21 mouse cellular contexts compared by ENCODE assay signal in genomic region chr11:119420426-119420825, GRCm38 (mm10). TPM values are rescaled to one million over a fixed set of nuclear protein-coding genes. Genes with fewer than 3 reads are reported as not detected.
DNase-seq lines count a peak whose midpoint lies in the region; ATAC-seq and TF ChIP-seq lines count a peak whose summit lies in the region.
"Had no signal": no experiment of that assay in that cellular context is flagged by ENCODE, and none has a peak within 500 bp of the region (broad histone marks: within the 10 kb centered on the region; RNA-seq: fewer than 3 reads in every experiment).

No protein-coding gene starts in this region.

- WGBS in lung, embryonic 14.5 days: 66% methylated on average over 5 of the region's 5 CpGs
- WGBS in limb, embryonic 10.5 days: 89% methylated on average over 5 of the region's 5 CpGs
- 84% methylated on average over 5 of the region's 5 CpGs for WGBS in liver, embryonic 12.5 days (ENCODE audit: insufficient replicate concordance)

- no peak for ATAC-seq in lung, embryonic 14.5 days (ENCODE audit: insufficient read depth)
- no peak for ATAC-seq in liver, embryonic 12.5 days
- ATAC-seq: intestine, embryonic 16.5 days had no signal

- H3K9ac ChIP-seq in lung, embryonic 14.5 days: no peak overlapping the region
- H3K9ac ChIP-seq in liver, embryonic 12.5 days: no peak overlapping the region
- H3K9ac ChIP-seq: embryonic facial prominence, embryonic 15.5 days; hindbrain, embryonic 15.5 days; liver, embryonic 13.5 days had no signal

- peak; percentile 17 for DNase-seq in lung, embryonic 14.5 days
- no peak for DNase-seq in lung, adult 18-20 months
- DNase-seq in ZHBTc4 (ENCODE audit: low read depth, low spot score): peak; percentile 28
- DNase-seq in limb, embryonic 10.5 days (ENCODE audit: low spot score): no peak
- peak; percentile 57 for DNase-seq in thymus, postnatal 14 days
- no peak for DNase-seq in adrenal gland, adult (ENCODE audit: inconsistent age in 2 of 2, low spot score in 1 of 2)
- DNase-seq in right cerebral cortex, adult 18-20 months: no peak
- DNase-seq: adrenal gland, adult 8-10 months; B cell, adult 2 months; cerebellum, adult 8-10 months; gastrocnemius, adult 2 months; kidney, postnatal 4 days; left cerebral cortex, postnatal 4 days; liver, embryonic 13.5 days; lung, postnatal 4 days; right cerebral cortex, postnatal 4 days had no signal

- H3K27ac ChIP-seq in lung, embryonic 14.5 days (ENCODE audit: low read depth): peak overlapping the region; percentile 83; the same call in 1 of the 2 replicates
- H3K27ac ChIP-seq in limb, embryonic 10.5 days: peak overlapping the region; percentile 86
- no peak overlapping the region for H3K27ac ChIP-seq in liver, embryonic 12.5 days
- H3K27ac ChIP-seq: embryonic facial prominence, embryonic 15.5 days; gastrocnemius, adult 2 months; hindbrain, embryonic 15.5 days; liver, embryonic 13.5 days had no signal

- no peaks in the 10 kb centered on the region; the same call in 1 of the 2 replicates for H3K4me1 ChIP-seq in lung, embryonic 14.5 days (ENCODE audit: insufficient read depth)
- peaks cover 17% of the 10 kb centered on the region for H3K4me1 ChIP-seq in limb, embryonic 10.5 days
- peaks cover 13% of the 10 kb centered on the region for H3K4me1 ChIP-seq in liver, embryonic 12.5 days
- H3K4me1 ChIP-seq: hindbrain, embryonic 15.5 days had no signal

- H3K27me3 ChIP-seq in lung, embryonic 14.5 days (ENCODE audit: insufficient read depth, low read length): no peaks in the 10 kb centered on the region
- H3K27me3 ChIP-seq in limb, embryonic 10.5 days (ENCODE audit: low read depth, poor library complexity, severe bottlenecking): no peaks in the 10 kb centered on the region
- no peaks in the 10 kb centered on the region for H3K27me3 ChIP-seq in liver, embryonic 12.5 days (replicated peaks)
- H3K27me3 ChIP-seq: embryonic facial prominence, embryonic 15.5 days; hindbrain, embryonic 15.5 days; liver, embryonic 13.5 days had no signal

- H3K4me3 ChIP-seq in lung, embryonic 14.5 days (ENCODE audit: low read depth, low read length): no peak overlapping the region
- no peak overlapping the region for H3K4me3 ChIP-seq in limb, embryonic 10.5 days
- no peak overlapping the region for H3K4me3 ChIP-seq in liver, embryonic 12.5 days
- H3K4me3 ChIP-seq: embryonic facial prominence, embryonic 15.5 days; gastrocnemius, adult 2 months; hindbrain, embryonic 15.5 days; liver, embryonic 13.5 days had no signal

- TF ChIP-seq CTCF in lung, embryonic 14.5 days (IDR thresholded peaks at IDR 0.05; ENCODE audit: low read depth): peak; percentile 24; the same call in 1 of the 2 replicates

- no peak overlapping the region for H3K4me2 ChIP-seq in lung, embryonic 14.5 days
- H3K4me2 ChIP-seq in liver, embryonic 12.5 days: no peak overlapping the region
- H3K4me2 ChIP-seq: embryonic facial prominence, embryonic 15.5 days; heart, embryonic 11.5 days; hindbrain, embryonic 15.5 days; liver, embryonic 13.5 days had no signal

- peaks cover 37% of the 10 kb centered on the region for H3K36me3 ChIP-seq in lung, embryonic 14.5 days (ENCODE audit: insufficient read depth)
- 0 out of 2 replicates have a peak, but pooled peaks cover 5% of the 10 kb centered on the region for H3K36me3 ChIP-seq in limb, embryonic 10.5 days
- peaks cover 78% of the 10 kb centered on the region for H3K36me3 ChIP-seq in liver, embryonic 12.5 days
- H3K36me3 ChIP-seq: embryonic facial prominence, embryonic 15.5 days; hindbrain, embryonic 15.5 days had no signal

- no peaks in the 10 kb centered on the region for H3K9me3 ChIP-seq in lung, embryonic 14.5 days (ENCODE audit: low read depth, low read length)
- no peaks in the 10 kb centered on the region for H3K9me3 ChIP-seq in limb, embryonic 10.5 days (replicated peaks)
- no peaks in the 10 kb centered on the region for H3K9me3 ChIP-seq in liver, embryonic 12.5 days (replicated peaks)
- H3K9me3 ChIP-seq: embryonic facial prominence, embryonic 15.5 days; hindbrain, embryonic 15.5 days; liver, embryonic 13.5 days had no signal

RNA-seq across cellular contexts. Expression of gene Rnf213, which starts 27.5 kb away (rescaled TPM):
- polyA plus RNA-seq in lung, embryonic 14.5 days (2014; fragmentation: Nextera tagmentation; extraction: Ambion mirVana): 12.5 and 12.7 TPM in 2 replicates
- 1.8 and 2.4 TPM in 2 replicates for polyA plus RNA-seq in limb, embryonic 10.5 days (2016; fragmentation: Nextera tagmentation; extraction: Ambion mirVana)
- 4.0 and 4.6 TPM in 2 replicates for polyA plus RNA-seq in liver, embryonic 12.5 days (2016; fragmentation: Nextera tagmentation; extraction: Ambion mirVana)

Comparison
In these comparisons a context has a peak if more than half of its experiments do, and no peak if none do; other contexts are left out.
1. DNase-seq: peak in lung, embryonic 14.5 days (single experiment), ZHBTc4 (single experiment) and thymus, postnatal 14 days (single experiment); none in lung, adult 18-20 months (0 of 2), limb, embryonic 10.5 days (single experiment), adrenal gland, adult (0 of 2) and right cerebral cortex, adult 18-20 months (single experiment).